Mouse (Mus musculus): ENCODE results near the gene Sfswap. TPM values are rescaled to one million over a fixed set of nuclear protein-coding genes. Genes with fewer than 3 reads are reported as not detected.

Sfswap gene
- polyA plus RNA-seq, 1 experiment from 2014 or later: 55.9 TPM

GRCm38 (mm10) chr5:129521501-129521900 lies 20.5 kb downstream of the Sfswap start:
- Histone ChIP-seq H3K4me2 (replicated peaks; ENCODE audit: low read depth, low read length) (no peak overlapping the region), H3K4me3 (ENCODE audit: low read depth, low read length) (no peak overlapping the region), H3K4me1 (ENCODE audit: control insufficient read depth, insufficient read depth, low read length) (no peaks in the 10 kb centered on the region), H3K9ac (replicated peaks; ENCODE audit: low read depth, low read length) (no peak overlapping the region), H3K27me3 (ENCODE audit: control insufficient read depth, insufficient read depth, low read length) (no peaks in the 10 kb centered on the region), H3K9me3 (ENCODE audit: control insufficient read depth, low read depth, low read length) (no peaks in the 10 kb centered on the region), H3K27ac (ENCODE audit: low read length) (no peak overlapping the region), H3K36me3 (ENCODE audit: control insufficient read depth, insufficient read depth, low read length) (peaks cover 74% of the 10 kb centered on the region)
- ATAC-seq (ENCODE audit: insufficient number of reproducible peaks, insufficient read depth, low FRiP score, low read depth): no peak
- 92% methylated on average over 7 of the region's 7 CpGs for WGBS

GRCm38 (mm10) chr5:129521913-129522312 lies 20.9 kb downstream of the Sfswap start:
- Histone ChIP-seq H3K4me2 (replicated peaks; ENCODE audit: low read depth, low read length) (no peak overlapping the region), H3K4me3 (ENCODE audit: low read depth, low read length) (no peak overlapping the region), H3K9me3 (ENCODE audit: control insufficient read depth, low read depth, low read length) (no peaks in the 10 kb centered on the region), H3K27me3 (ENCODE audit: control insufficient read depth, insufficient read depth, low read length) (no peaks in the 10 kb centered on the region), H3K36me3 (ENCODE audit: control insufficient read depth, insufficient read depth, low read length) (peaks cover 74% of the 10 kb centered on the region), H3K27ac (ENCODE audit: low read length) (no peak overlapping the region), H3K9ac (replicated peaks; ENCODE audit: low read depth, low read length) (no peak overlapping the region), H3K4me1 (ENCODE audit: control insufficient read depth, insufficient read depth, low read length) (no peaks in the 10 kb centered on the region)
- WGBS: 91% methylated on average over 3 of the region's 3 CpGs
- ATAC-seq (ENCODE audit: insufficient number of reproducible peaks, insufficient read depth, low FRiP score, low read depth): no peak

- Histone ChIP-seq H3K27me3 (ENCODE audit: control insufficient read depth, insufficient read depth, low read length) (no peaks in the 10 kb centered on the region), H3K27ac (ENCODE audit: low read length) (no peak overlapping the region), H3K4me1 (ENCODE audit: control insufficient read depth, insufficient read depth, low read length) (no peaks in the 10 kb centered on the region), H3K4me3 (ENCODE audit: low read depth, low read length) (no peak overlapping the region), H3K4me2 (replicated peaks; ENCODE audit: low read depth, low read length) (no peak overlapping the region), H3K36me3 (ENCODE audit: control insufficient read depth, insufficient read depth, low read length) (peaks cover 75% of the 10 kb centered on the region), H3K9me3 (ENCODE audit: control insufficient read depth, low read depth, low read length) (no peaks in the 10 kb centered on the region), H3K9ac (replicated peaks; ENCODE audit: low read depth, low read length) (no peak overlapping the region)
- ATAC-seq (ENCODE audit: insufficient number of reproducible peaks, insufficient read depth, low FRiP score, low read depth): no peak
- whole genome bisulfite sequencing: 82% methylated on average over 3 of the region's 3 CpGs
Measured at GRCm38 (mm10) chr5:129523166-129523565, 22.1 kb downstream of the Sfswap start.

GRCm38 (mm10) chr5:129524751-129525150 lies 23.7 kb downstream of the Sfswap start:
- Histone ChIP-seq H3K9ac (replicated peaks; ENCODE audit: low read depth, low read length) (no peak overlapping the region), H3K4me1 (ENCODE audit: control insufficient read depth, insufficient read depth, low read length) (no peaks in the 10 kb centered on the region), H3K27me3 (ENCODE audit: control insufficient read depth, insufficient read depth, low read length) (no peaks in the 10 kb centered on the region), H3K36me3 (ENCODE audit: control insufficient read depth, insufficient read depth, low read length) (peaks cover 69% of the 10 kb centered on the region), H3K9me3 (ENCODE audit: control insufficient read depth, low read depth, low read length) (no peaks in the 10 kb centered on the region), H3K4me2 (replicated peaks; ENCODE audit: low read depth, low read length) (no peak overlapping the region), H3K27ac (ENCODE audit: low read length) (no peak overlapping the region), H3K4me3 (ENCODE audit: low read depth, low read length) (no peak overlapping the region)
- 88% methylated on average over 5 of the region's 5 CpGs for WGBS
- no peak for ATAC-seq (ENCODE audit: insufficient number of reproducible peaks, insufficient read depth, low FRiP score, low read depth)

- H3K4me3 ChIP-seq (ENCODE audit: low read depth, low read length): no peak overlapping the region
- H3K9me3 ChIP-seq (ENCODE audit: control insufficient read depth, low read depth, low read length): no peaks in the 10 kb centered on the region
- H3K9ac ChIP-seq (replicated peaks; ENCODE audit: low read depth, low read length): no peak overlapping the region
- H3K36me3 ChIP-seq (ENCODE audit: control insufficient read depth, insufficient read depth, low read length): peaks cover 73% of the 10 kb centered on the region
- no peak overlapping the region for H3K27ac ChIP-seq (ENCODE audit: low read length)
- ATAC-seq (ENCODE audit: insufficient number of reproducible peaks, insufficient read depth, low FRiP score, low read depth): no peak
- H3K27me3 ChIP-seq (ENCODE audit: control insufficient read depth, insufficient read depth, low read length): no peaks in the 10 kb centered on the region
- WGBS: 86% methylated on average over 5 of the region's 5 CpGs
- H3K4me1 ChIP-seq (ENCODE audit: control insufficient read depth, insufficient read depth, low read length): no peaks in the 10 kb centered on the region
- no peak overlapping the region for H3K4me2 ChIP-seq (replicated peaks; ENCODE audit: low read depth, low read length)
Measured at GRCm38 (mm10) chr5:129527162-129527561, 26.1 kb downstream of the Sfswap start.

- Histone ChIP-seq H3K27me3 (ENCODE audit: control insufficient read depth, insufficient read depth, low read length) (no peaks in the 10 kb centered on the region), H3K9ac (replicated peaks; ENCODE audit: low read depth, low read length) (no peak overlapping the region), H3K4me3 (ENCODE audit: low read depth, low read length) (no peak overlapping the region), H3K4me2 (replicated peaks; ENCODE audit: low read depth, low read length) (no peak overlapping the region), H3K9me3 (ENCODE audit: control insufficient read depth, low read depth, low read length) (no peaks in the 10 kb centered on the region), H3K27ac (ENCODE audit: low read length) (no peak overlapping the region), H3K4me1 (ENCODE audit: control insufficient read depth, insufficient read depth, low read length) (no peaks in the 10 kb centered on the region), H3K36me3 (ENCODE audit: control insufficient read depth, insufficient read depth, low read length) (peaks cover 54% of the 10 kb centered on the region)
- WGBS: 81% methylated on average over 1 of the region's 1 CpGs
- ATAC-seq (ENCODE audit: insufficient number of reproducible peaks, insufficient read depth, low FRiP score, low read depth): no peak
Measured at GRCm38 (mm10) chr5:129529571-129529970, 28.6 kb downstream of the Sfswap start.

- peaks cover 21% of the 10 kb centered on the region for H3K36me3 ChIP-seq (ENCODE audit: control insufficient read depth, insufficient read depth, low read length)
- H3K9me3 ChIP-seq (ENCODE audit: control insufficient read depth, low read depth, low read length): no peaks in the 10 kb centered on the region
- H3K27me3 ChIP-seq (ENCODE audit: control insufficient read depth, insufficient read depth, low read length): no peaks in the 10 kb centered on the region
- ATAC-seq (ENCODE audit: insufficient number of reproducible peaks, insufficient read depth, low FRiP score, low read depth): no peak
- no peak overlapping the region for H3K27ac ChIP-seq (ENCODE audit: low read length)
- H3K4me3 ChIP-seq (ENCODE audit: low read depth, low read length): no peak overlapping the region
- no peak overlapping the region for H3K9ac ChIP-seq (replicated peaks; ENCODE audit: low read depth, low read length)
- no peak overlapping the region for H3K4me2 ChIP-seq (replicated peaks; ENCODE audit: low read depth, low read length)
- no peaks in the 10 kb centered on the region for H3K4me1 ChIP-seq (ENCODE audit: control insufficient read depth, insufficient read depth, low read length)
- 57% methylated on average over 3 of the region's 3 CpGs for WGBS
Measured at GRCm38 (mm10) chr5:129533731-129534130, 32.7 kb downstream of the Sfswap start.

- no peak overlapping the region for H3K9ac ChIP-seq (replicated peaks; ENCODE audit: low read depth, low read length)
- no peak overlapping the region for H3K4me3 ChIP-seq (ENCODE audit: low read depth, low read length)
- H3K27me3 ChIP-seq (ENCODE audit: control insufficient read depth, insufficient read depth, low read length): no peaks in the 10 kb centered on the region
- WGBS: 86% methylated on average over 2 of the region's 2 CpGs
- no peaks in the 10 kb centered on the region for H3K9me3 ChIP-seq (ENCODE audit: control insufficient read depth, low read depth, low read length)
- ATAC-seq (ENCODE audit: insufficient number of reproducible peaks, insufficient read depth, low FRiP score, low read depth): no peak
- H3K4me2 ChIP-seq (replicated peaks; ENCODE audit: low read depth, low read length): no peak overlapping the region
- H3K36me3 ChIP-seq (ENCODE audit: control insufficient read depth, insufficient read depth, low read length): peaks cover 23% of the 10 kb centered on the region
- H3K4me1 ChIP-seq (ENCODE audit: control insufficient read depth, insufficient read depth, low read length): no peaks in the 10 kb centered on the region
- no peak overlapping the region for H3K27ac ChIP-seq (ENCODE audit: low read length)
Measured at GRCm38 (mm10) chr5:129534500-129534899, 33.5 kb downstream of the Sfswap start.

- no peaks in the 10 kb centered on the region for H3K4me1 ChIP-seq (ENCODE audit: control insufficient read depth, insufficient read depth, low read length)
- H3K36me3 ChIP-seq (ENCODE audit: control insufficient read depth, insufficient read depth, low read length): peaks cover 22% of the 10 kb centered on the region
- H3K27ac ChIP-seq (ENCODE audit: low read length): no peak overlapping the region
- ATAC-seq (ENCODE audit: insufficient number of reproducible peaks, insufficient read depth, low FRiP score, low read depth): no peak
- no peak overlapping the region for H3K4me3 ChIP-seq (ENCODE audit: low read depth, low read length)
- H3K9me3 ChIP-seq (ENCODE audit: control insufficient read depth, low read depth, low read length): no peaks in the 10 kb centered on the region
- H3K27me3 ChIP-seq (ENCODE audit: control insufficient read depth, insufficient read depth, low read length): no peaks in the 10 kb centered on the region
- H3K4me2 ChIP-seq (replicated peaks; ENCODE audit: low read depth, low read length): no peak overlapping the region
- H3K9ac ChIP-seq (replicated peaks; ENCODE audit: low read depth, low read length): no peak overlapping the region
- WGBS: 81% methylated on average over 2 of the region's 2 CpGs
Measured at GRCm38 (mm10) chr5:129535021-129535420, 34.0 kb downstream of the Sfswap start.
